Mouse (Mus musculus): ENCODE results near the gene Fam24b.

Fam24b gene

GRCm38 (mm10) chr7:131329416-131329815, at the start of gene Fam24b:
Gene Fam24b, minus strand, starts transcription at chr7:131329516.
- no peak for DNase-seq (ENCODE audit: low read depth)

- DNase-seq (ENCODE audit: low read depth) = peak; percentile 30
Measured at GRCm38 (mm10) chr7:131371880-131372651, 42.8 kb upstream of the Fam24b start.

- DNase-seq (ENCODE audit: low read depth) = peak; percentile 17
Measured at GRCm38 (mm10) chr7:131371470-131371860, 42.1 kb upstream of the Fam24b start.

- peak; percentile 83 for DNase-seq (ENCODE audit: low read depth)
Measured at GRCm38 (mm10) chr7:131370648-131371469, 41.5 kb upstream of the Fam24b start, which contains the start of gene Pstk. Gene Pstk, plus strand, starts transcription at chr7:131371141.

- no peak for DNase-seq (ENCODE audit: low read depth)
Measured at GRCm38 (mm10) chr7:131364131-131364530, 34.8 kb upstream of the Fam24b start.

- peak; percentile 89 for DNase-seq (ENCODE audit: low read depth)
Measured at GRCm38 (mm10) chr7:131362615-131363300, 33.4 kb upstream of the Fam24b start, which contains the start of gene 2310057M21Rik. Gene 2310057M21Rik, minus strand, starts transcription at chr7:131362759.

- DNase-seq (ENCODE audit: low read depth) = no peak
Measured at GRCm38 (mm10) chr7:131362269-131362614, 32.9 kb upstream of the Fam24b start.

GRCm38 (mm10) chr7:131356105-131356504, 26.8 kb upstream of the Fam24b start:
- DNase-seq (ENCODE audit: low read depth) = no peak

GRCm38 (mm10) chr7:131345856-131346541, 16.7 kb upstream of the Fam24b start:
- no peak for DNase-seq (ENCODE audit: low read depth)

GRCm38 (mm10) chr7:131337502-131338068, 8.3 kb upstream of the Fam24b start:
- no peak for DNase-seq (ENCODE audit: low read depth)

- no peak for DNase-seq (ENCODE audit: low read depth)
Measured at GRCm38 (mm10) chr7:131333564-131333963, 4.2 kb upstream of the Fam24b start, which contains the start of gene Fam24a. Gene Fam24a, plus strand, starts transcription at chr7:131333864.

GRCm38 (mm10) chr7:131331688-131332087, 2.4 kb upstream of the Fam24b start:
- DNase-seq (ENCODE audit: low read depth) = no peak

GRCm38 (mm10) chr7:131327054-131327453, 2.3 kb downstream of the Fam24b start:
- no peak for DNase-seq (ENCODE audit: low read depth)

GRCm38 (mm10) chr7:131322192-131322591, 7.1 kb downstream of the Fam24b start, which contains the start of gene Cuzd1:
Gene Cuzd1, minus strand, starts transcription at chr7:131322292.
- no peak for DNase-seq (ENCODE audit: low read depth)

- no peak for DNase-seq (ENCODE audit: low read depth)
Measured at GRCm38 (mm10) chr7:131318340-131318739, 11.0 kb downstream of the Fam24b start.

- DNase-seq (ENCODE audit: low read depth) = no peak
Measured at GRCm38 (mm10) chr7:131317587-131317986, 11.7 kb downstream of the Fam24b start.

GRCm38 (mm10) chr7:131314493-131314892, 14.8 kb downstream of the Fam24b start:
- DNase-seq (ENCODE audit: low read depth) = no peak

- DNase-seq (ENCODE audit: low read depth) = no peak
Measured at GRCm38 (mm10) chr7:131306733-131307132, 22.6 kb downstream of the Fam24b start.

- DNase-seq (ENCODE audit: low read depth) = no peak
Measured at GRCm38 (mm10) chr7:131303340-131303739, 26.0 kb downstream of the Fam24b start.

GRCm38 (mm10) chr7:131297151-131297550, 32.2 kb downstream of the Fam24b start:
- DNase-seq (ENCODE audit: low read depth) = no peak
